In the genomic region with DNA sequence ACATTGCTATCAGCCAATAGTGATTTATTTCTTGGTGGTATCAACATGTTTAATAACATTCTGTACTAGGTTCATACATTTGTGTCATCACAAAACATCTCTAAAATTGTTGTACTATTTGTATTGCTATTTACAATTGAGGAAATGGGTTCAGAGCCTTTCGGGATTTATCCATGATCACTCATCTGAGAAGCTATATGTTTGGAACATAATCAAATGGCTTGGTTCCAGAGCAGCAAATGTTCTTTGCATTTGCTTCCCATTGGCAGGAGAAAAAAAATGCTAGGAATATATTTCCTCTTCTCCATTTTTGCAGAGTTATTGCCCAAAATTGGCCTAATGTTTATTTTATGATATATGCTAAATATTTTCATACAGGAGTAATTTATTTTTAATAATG, we compare ENCODE assay signal across 20 mouse cellular contexts.
"Had no signal": no experiment of that assay in that cellular context is flagged by ENCODE, and none has a peak within 500 bp of the region (broad histone marks: within the 10 kb centered on the region; RNA-seq: fewer than 3 reads in every experiment).

No protein-coding gene starts in this region.

- H3K27me3 ChIP-seq: limb, embryonic 13.5 days; liver, embryonic 13.5 days; lung, embryonic 15.5 days; neural tube, embryonic 12.5 days; neural tube, embryonic 15.5 days had no signal

- H3K36me3 ChIP-seq: limb, embryonic 13.5 days; liver, embryonic 13.5 days; lung, embryonic 15.5 days; midbrain, embryonic 12.5 days; midbrain, embryonic 15.5 days; neural tube, embryonic 12.5 days; neural tube, embryonic 15.5 days had no signal

- H3K4me3 ChIP-seq: limb, embryonic 13.5 days; liver, embryonic 13.5 days; lung, embryonic 15.5 days; midbrain, embryonic 12.5 days; midbrain, embryonic 15.5 days; neural tube, embryonic 12.5 days; neural tube, embryonic 15.5 days had no signal

- H3K4me1 ChIP-seq: limb, embryonic 13.5 days; liver, embryonic 13.5 days; lung, embryonic 15.5 days; midbrain, embryonic 12.5 days; midbrain, embryonic 15.5 days; neural tube, embryonic 12.5 days; neural tube, embryonic 15.5 days had no signal

- DNase-seq: kidney, adult 8-10 months; kidney, postnatal 14 days; kidney, postnatal 4 days; left cerebral cortex, postnatal 4 days; liver, embryonic 13.5 days; lung, postnatal 14 days; right cerebral cortex, adult 18-20 months; right cerebral cortex, postnatal 14 days; right cerebral cortex, postnatal 4 days; thymus, adult 2 months; thymus, postnatal 14 days; thymus, postnatal 4 days had no signal

- H3K27ac ChIP-seq: limb, embryonic 13.5 days; liver, embryonic 13.5 days; lung, embryonic 15.5 days; macrophage; midbrain, embryonic 12.5 days; midbrain, embryonic 15.5 days; neural tube, embryonic 12.5 days; neural tube, embryonic 15.5 days; stomach, postnatal 0 days had no signal

- H3K9me3 ChIP-seq: limb, embryonic 13.5 days; liver, embryonic 13.5 days; lung, embryonic 15.5 days; midbrain, embryonic 12.5 days; midbrain, embryonic 15.5 days; neural tube, embryonic 12.5 days; neural tube, embryonic 15.5 days had no signal

- H3K9ac ChIP-seq: limb, embryonic 13.5 days; liver, embryonic 13.5 days; lung, embryonic 15.5 days; midbrain, embryonic 12.5 days; midbrain, embryonic 15.5 days; neural tube, embryonic 12.5 days; neural tube, embryonic 15.5 days had no signal

- ATAC-seq: midbrain, embryonic 15.5 days had no signal

- H3K4me2 ChIP-seq: limb, embryonic 13.5 days; liver, embryonic 13.5 days; lung, embryonic 15.5 days; midbrain, embryonic 12.5 days; midbrain, embryonic 15.5 days; neural tube, embryonic 12.5 days; neural tube, embryonic 15.5 days had no signal
